Comparison of ENCODE assay signal across 22 mouse cellular contexts in the genomic region with DNA sequence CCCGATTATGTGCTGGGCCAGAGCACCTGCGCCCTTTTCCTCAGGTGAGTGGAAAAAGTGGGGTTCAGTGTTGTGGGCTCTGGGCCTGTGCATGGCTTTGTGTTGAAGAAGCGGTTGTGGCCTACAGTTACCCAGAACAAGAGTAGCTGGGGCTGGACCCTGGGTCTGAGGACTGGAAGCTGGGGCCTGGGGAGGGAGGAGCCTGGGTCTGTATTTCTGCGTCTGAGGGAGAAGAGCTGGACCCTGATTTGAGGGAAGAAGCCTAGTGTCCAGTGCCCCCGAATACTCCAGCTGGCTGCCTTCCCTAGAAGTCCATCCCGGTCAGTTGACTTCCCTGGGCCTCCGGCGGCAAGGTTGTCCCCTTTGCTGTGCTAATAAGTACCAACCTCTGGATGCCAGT. TPM values are rescaled to one million over a fixed set of nuclear protein-coding genes. Genes with fewer than 3 reads are reported as not detected.
DNase-seq lines count a peak whose midpoint lies in the region; TF ChIP-seq lines count a peak whose summit lies in the region.
"Had no signal": no experiment of that assay in that cellular context is flagged by ENCODE, and none has a peak within 500 bp of the region (broad histone marks: within the 10 kb centered on the region; RNA-seq: fewer than 3 reads in every experiment).

No protein-coding gene starts in this region.

- intact Hi-C loops in gastrocnemius, adult 2 months (cut with DNase I): no loop called here
- intact Hi-C loops in heart, adult 2 months (cut with DNase I): no loop called here

- no peak for TF ChIP-seq EP300 in heart, adult 2 months (IDR thresholded peaks at IDR 0.05; ENCODE audit: insufficient read depth, low read depth, low read length)

- no peak for TF ChIP-seq POLR2A in heart, adult 2 months (IDR thresholded peaks at IDR 0.05; ENCODE audit: insufficient read depth, low read depth, low read length)

- H3K4me1 ChIP-seq in heart, embryonic 10.5 days: peaks cover 16% of the 10 kb centered on the region
- peaks cover 5% of the 10 kb centered on the region for H3K4me1 ChIP-seq in heart, adult 2 months (ENCODE audit: control insufficient read depth, insufficient read depth, low read length)
- H3K4me1 ChIP-seq in brown adipose tissue, adult 24 weeks (ENCODE audit: control insufficient read depth, insufficient read depth, insufficient read length, low read length): peaks cover 12% of the 10 kb centered on the region

- peak overlapping the region; percentile 81 for H3K27ac ChIP-seq in gastrocnemius, adult 2 months
- H3K27ac ChIP-seq in heart, embryonic 10.5 days: no peak overlapping the region
- peak overlapping the region; percentile 72 for H3K27ac ChIP-seq in heart, adult 2 months
- H3K27ac ChIP-seq in brown adipose tissue, adult 24 weeks (replicated peaks; ENCODE audit: low read depth, low read length): peak overlapping the region; percentile 100

- DNase-seq in gastrocnemius, adult 2 months: no peak
- no peak for DNase-seq in gastrocnemius, postnatal 10 days
- peak; percentile 91 for DNase-seq in heart, adult 11 months
- no peak for DNase-seq in heart, embryonic 10.5 days (ENCODE audit: low spot score)
- DNase-seq in heart, adult 2 months: no peak
- no peak for DNase-seq in heart, adult 18-20 months
- no peak for DNase-seq in ovary, postnatal 10 days (ENCODE audit: low spot score)
- DNase-seq: adrenal gland, adult 2 months; adrenal gland, adult 8-10 months; adrenal gland, postnatal 10 days; adrenal gland, postnatal 14 days; adrenal gland, postnatal 25 days; adrenal gland, postnatal 36 days; B cell, adult 2 months; cerebellum, adult 11 months; cerebellum, adult 11-12 months; cerebellum, adult 18-20 months had no signal

- H3K4me3 ChIP-seq in gastrocnemius, adult 2 months: peak overlapping the region; percentile 63
- H3K4me3 ChIP-seq in heart, embryonic 10.5 days: no peak overlapping the region
- no peak overlapping the region for H3K4me3 ChIP-seq in heart, adult 2 months
- peak overlapping the region; percentile 63 for H3K4me3 ChIP-seq in brown adipose tissue, adult 24 weeks (ENCODE audit: insufficient read depth, low read depth, low read length)

- TF ChIP-seq CTCF in gastrocnemius, adult 2 months (IDR thresholded peaks at IDR 0.05): no peak
- no peak for TF ChIP-seq CTCF in heart, adult 2 months (IDR thresholded peaks at IDR 0.05)

- H3K9me3 ChIP-seq in heart, embryonic 10.5 days: no peaks in the 10 kb centered on the region
- H3K9me3 ChIP-seq: G1E had no signal

- H3K36me3 ChIP-seq in heart, embryonic 10.5 days: peaks cover 73% of the 10 kb centered on the region
- H3K36me3 ChIP-seq in heart, adult 2 months (ENCODE audit: control insufficient read depth, insufficient read depth, low read length): no peaks in the 10 kb centered on the region

- no peak overlapping the region for H3K9ac ChIP-seq in heart, adult 2 months (ENCODE audit: low read depth, low read length)

- H3K79me2 ChIP-seq in heart, adult 2 months (replicated peaks; ENCODE audit: control insufficient read depth, insufficient read depth, low read length): no peaks in the 10 kb centered on the region

- WGBS in heart, embryonic 10.5 days: 90% methylated on average over 8 of the region's 8 CpGs
- WGBS in heart, adult 2 months: 90% methylated on average over 8 of the region's 8 CpGs

- H3K27me3 ChIP-seq in heart, embryonic 10.5 days (ENCODE audit: insufficient read depth, poor library complexity, severe bottlenecking): no peaks in the 10 kb centered on the region
- H3K27me3 ChIP-seq in heart, adult 2 months (ENCODE audit: control insufficient read depth, insufficient read depth, low read length): no peaks in the 10 kb centered on the region
- H3K27me3 ChIP-seq: CH12.LX, Patski had no signal

RNA-seq across cellular contexts. Expression of a gene that starts 5.6 kb away (rescaled TPM):
- total RNA-seq in gastrocnemius, adult 2 months (2021): 10 to 100 TPM; 28.1 to 30.4 TPM
- total RNA-seq in gastrocnemius, postnatal 10 days (2021): 10 to 100 TPM; 31.9 to 35.9 TPM
- polyA plus RNA-seq in heart, embryonic 10.5 days (2016; fragmentation: Nextera tagmentation; extraction: Ambion mirVana): 74.0 and 84.2 TPM in 2 replicates
- total RNA-seq in heart, adult 2 months (2021): 10 to 100 TPM; 46.8 to 48.6 TPM
- 47.1 and 49.1 TPM in 2 replicates for polyA plus RNA-seq in heart, adult 2 months (2012; rRNA removed)
- 10 to 100 TPM; 43.5 to 50.3 TPM for total RNA-seq in heart, adult 18-20 months (2021)
- polyA plus RNA-seq in brown adipose tissue, adult 24 weeks (2012; ENCODE audit: insufficient read depth, insufficient read length, missing spikeins): 32.6 and 38.4 TPM in 2 replicates

RNA-seq across cellular contexts. Expression of a gene that starts 9.1 kb away (rescaled TPM):
- 10 to 100 TPM; 11.4 to 11.5 TPM for total RNA-seq in gastrocnemius, adult 2 months (2021)
- total RNA-seq in gastrocnemius, postnatal 10 days (2021): 1 to 10 TPM; 7.8 to 9.8 TPM
- polyA plus RNA-seq in heart, embryonic 10.5 days (2016; fragmentation: Nextera tagmentation; extraction: Ambion mirVana): 23.2 and 27.8 TPM in 2 replicates
- 1 to 10 TPM; 9.3 to 9.7 TPM for total RNA-seq in heart, adult 2 months (2021)
- 4.4 and 4.7 TPM in 2 replicates for polyA plus RNA-seq in heart, adult 2 months (2012; rRNA removed)
- 1 to 10 TPM; 9.6 to 10.0 TPM for total RNA-seq in heart, adult 18-20 months (2021)
- 3.3 and 5.5 TPM in 2 replicates for polyA plus RNA-seq in brown adipose tissue, adult 24 weeks (2012; ENCODE audit: insufficient read depth, insufficient read length, missing spikeins)

RNA-seq across cellular contexts. Expression of a gene that starts 9.3 kb away (rescaled TPM):
- 1 to 10 TPM; 2.1 to 4.9 TPM for total RNA-seq in gastrocnemius, adult 2 months (2021)
- 1 to 10 TPM; 2.7 to 2.8 TPM for total RNA-seq in gastrocnemius, postnatal 10 days (2021)
- 12.0 and 16.2 TPM in 2 replicates for polyA plus RNA-seq in heart, embryonic 10.5 days (2016; fragmentation: Nextera tagmentation; extraction: Ambion mirVana)
- total RNA-seq in heart, adult 2 months (2021): 10 to 100 TPM; 43.9 to 45.1 TPM
- polyA plus RNA-seq in heart, adult 2 months (2012; rRNA removed): 23.5 and 30.1 TPM in 2 replicates
- total RNA-seq in heart, adult 18-20 months (2021): 10 to 100 TPM; 38.2 to 42.9 TPM
- 1.7 and 4.1 TPM in 2 replicates for polyA plus RNA-seq in brown adipose tissue, adult 24 weeks (2012; ENCODE audit: insufficient read depth, insufficient read length, missing spikeins)
- polyA plus RNA-seq: CD4-positive, CD25-positive, alpha-beta regulatory T cell, adult 4 months had no signal

RNA-seq across cellular contexts. Expression of a gene that starts 31.6 kb away (rescaled TPM):
- total RNA-seq in gastrocnemius, adult 2 months (2021): 10 to 100 TPM in 1 of 2 experiments, 1 to 10 TPM in 1; 8.5 to 10.7 TPM
- total RNA-seq in gastrocnemius, postnatal 10 days (2021): 1 to 10 TPM; 7.7 to 9.7 TPM
- 19.2 and 19.3 TPM in 2 replicates for polyA plus RNA-seq in heart, embryonic 10.5 days (2016; fragmentation: Nextera tagmentation; extraction: Ambion mirVana)
- 10 to 100 TPM; 10.9 to 11.6 TPM for total RNA-seq in heart, adult 2 months (2021)
- polyA plus RNA-seq in heart, adult 2 months (2012; rRNA removed): 22.6 and 24.8 TPM in 2 replicates
- total RNA-seq in heart, adult 18-20 months (2021): 10 to 100 TPM in 1 of 2 experiments, 1 to 10 TPM in 1; 7.6 to 10.4 TPM
- polyA plus RNA-seq in brown adipose tissue, adult 24 weeks (2012; ENCODE audit: insufficient read depth, insufficient read length, missing spikeins): 4.4 and 6.4 TPM in 2 replicates

RNA-seq across cellular contexts. Expression of a gene that starts 40.4 kb away (rescaled TPM):
- total RNA-seq in gastrocnemius, adult 2 months (2021): under 1 TPM; 0.22 to 0.59 TPM
- total RNA-seq in gastrocnemius, postnatal 10 days (2021): 1 to 10 TPM in 1 of 2 experiments, under 1 TPM in 1; 0.80 to 1.7 TPM
- polyA plus RNA-seq in heart, embryonic 10.5 days (2016; fragmentation: Nextera tagmentation; extraction: Ambion mirVana): 0.24 and 0.27 TPM in 2 replicates
- 1 to 10 TPM in 1 of 2 experiments, under 1 TPM in 1; 0.89 to 1.1 TPM for total RNA-seq in heart, adult 2 months (2021)
- 0.94 and 1.1 TPM in 2 replicates for polyA plus RNA-seq in heart, adult 2 months (2012; rRNA removed)
- 1 to 10 TPM in 1 of 2 experiments, under 1 TPM in 1; 0.62 to 1.0 TPM for total RNA-seq in heart, adult 18-20 months (2021)
- 2.7 and 48.0 TPM in 2 replicates for polyA plus RNA-seq in brown adipose tissue, adult 24 weeks (2012; ENCODE audit: insufficient read depth, insufficient read length, missing spikeins)

Comparison
In these comparisons a context has a peak if more than half of its experiments do, and no peak if none do; other contexts are left out.
1. H3K4me3 ChIP-seq: peak in gastrocnemius, adult 2 months (single experiment) and brown adipose tissue, adult 24 weeks (single experiment); none in heart, embryonic 10.5 days (single experiment) and heart, adult 2 months (single experiment).
2. RNA of a gene that starts 9.3 kb away (total RNA-seq): 43.9 to 45.1 TPM in heart, adult 2 months and 38.2 to 42.9 TPM in heart, adult 18-20 months; 2.1 to 4.9 TPM in gastrocnemius, adult 2 months and 2.7 to 2.8 TPM in gastrocnemius, postnatal 10 days; every median in the first group is over 4 times any median in the second.